Mouse (Mus musculus): ENCODE results near the gene Moap1. TPM values are rescaled to one million over a fixed set of nuclear protein-coding genes. Genes with fewer than 3 reads are reported as not detected.

Gene Moap1
- polyA plus RNA-seq, 1 experiment, result not detected

GRCm38 (mm10) chr12:102733381-102733780 lies 10.1 kb downstream of the Moap1 start:
- no peak overlapping the region for H3K4me3 ChIP-seq (replicated peaks; ENCODE audit: control insufficient read depth, low read depth, low read length)
- no peaks in the 10 kb centered on the region; the same call in 1 of the 2 replicates for H3K4me1 ChIP-seq (ENCODE audit: control insufficient read depth, insufficient read depth, low read length)
- TF ChIP-seq CTCF (IDR thresholded peaks at IDR 0.05; ENCODE audit: control insufficient read depth, insufficient read depth, low read length) (peak; percentile 83), POLR2A (IDR thresholded peaks at IDR 0.05; ENCODE audit: borderline replicate concordance, control insufficient read depth, low read depth, low read length) (no peak)
- no peak overlapping the region for H3K27ac ChIP-seq (ENCODE audit: control insufficient read depth, insufficient read depth, low read depth, low read length, poor library complexity)
- WGBS, result 10% methylated on average over 5 of the region's 5 CpGs

- 45% methylated on average over 16 of the region's 16 CpGs for WGBS
Measured at GRCm38 (mm10) chr12:102730798-102731619, 12.5 kb downstream of the Moap1 start.

GRCm38 (mm10) chr12:102729855-102730797 lies 13.3 kb downstream of the Moap1 start:
- Histone ChIP-seq H3K4me3 (replicated peaks; ENCODE audit: control insufficient read depth, low read depth, low read length) (no peak overlapping the region), H3K27ac (ENCODE audit: control insufficient read depth, insufficient read depth, low read depth, low read length, poor library complexity) (no peak overlapping the region), H3K4me1 (ENCODE audit: control insufficient read depth, insufficient read depth, low read length) (no peaks in the 10 kb centered on the region; the same call in 1 of the 2 replicates)
- TF ChIP-seq POLR2A (IDR thresholded peaks at IDR 0.05; ENCODE audit: borderline replicate concordance, control insufficient read depth, low read depth, low read length) (no peak), CTCF (IDR thresholded peaks at IDR 0.05; ENCODE audit: control insufficient read depth, insufficient read depth, low read length) (no peak)
- WGBS, result 43% methylated on average over 26 of the region's 26 CpGs

More at GRCm38 (mm10) chr12:102730798-102731619, 12.5 kb downstream of the Moap1 start:
- no peak overlapping the region for H3K4me3 ChIP-seq (replicated peaks; ENCODE audit: control insufficient read depth, low read depth, low read length)
- H3K4me1 ChIP-seq (ENCODE audit: control insufficient read depth, insufficient read depth, low read length), result no peaks in the 10 kb centered on the region; the same call in 1 of the 2 replicates
- H3K27ac ChIP-seq (ENCODE audit: control insufficient read depth, insufficient read depth, low read depth, low read length, poor library complexity), result no peak overlapping the region
- TF ChIP-seq POLR2A (IDR thresholded peaks at IDR 0.05; ENCODE audit: borderline replicate concordance, control insufficient read depth, low read depth, low read length) (no peak), CTCF (IDR thresholded peaks at IDR 0.05; ENCODE audit: control insufficient read depth, insufficient read depth, low read length) (no peak)

- TF ChIP-seq POLR2A (IDR thresholded peaks at IDR 0.05; ENCODE audit: borderline replicate concordance, control insufficient read depth, low read depth, low read length), result no peak
- no peak for TF ChIP-seq CTCF (IDR thresholded peaks at IDR 0.05; ENCODE audit: control insufficient read depth, insufficient read depth, low read length)
Measured at GRCm38 (mm10) chr12:102725761-102726175, 17.7 kb downstream of the Moap1 start.

GRCm38 (mm10) chr12:102725146-102725545 lies 18.3 kb downstream of the Moap1 start:
- TF ChIP-seq CTCF (IDR thresholded peaks at IDR 0.05; ENCODE audit: control insufficient read depth, insufficient read depth, low read length), result no peak
- TF ChIP-seq POLR2A (IDR thresholded peaks at IDR 0.05; ENCODE audit: borderline replicate concordance, control insufficient read depth, low read depth, low read length), result no peak
- Histone ChIP-seq H3K4me3 (replicated peaks; ENCODE audit: control insufficient read depth, low read depth, low read length) (no peak overlapping the region), H3K27ac (ENCODE audit: control insufficient read depth, insufficient read depth, low read depth, low read length, poor library complexity) (no peak overlapping the region), H3K4me1 (ENCODE audit: control insufficient read depth, insufficient read depth, low read length) (no peaks in the 10 kb centered on the region)
- WGBS, result 83% methylated on average over 6 of the region's 6 CpGs

More at GRCm38 (mm10) chr12:102725761-102726175, 17.7 kb downstream of the Moap1 start:
- no peak overlapping the region for H3K27ac ChIP-seq (ENCODE audit: control insufficient read depth, insufficient read depth, low read depth, low read length, poor library complexity)
- H3K4me3 ChIP-seq (replicated peaks; ENCODE audit: control insufficient read depth, low read depth, low read length), result no peak overlapping the region
- no peaks in the 10 kb centered on the region; the same call in 1 of the 2 replicates for H3K4me1 ChIP-seq (ENCODE audit: control insufficient read depth, insufficient read depth, low read length)
- WGBS, result 59% methylated on average over 7 of the region's 7 CpGs

GRCm38 (mm10) chr12:102723861-102724260 lies 19.6 kb downstream of the Moap1 start:
- no peak for TF ChIP-seq POLR2A (IDR thresholded peaks at IDR 0.05; ENCODE audit: borderline replicate concordance, control insufficient read depth, low read depth, low read length)
- TF ChIP-seq CTCF (IDR thresholded peaks at IDR 0.05; ENCODE audit: control insufficient read depth, insufficient read depth, low read length), result no peak
- H3K4me1 ChIP-seq (ENCODE audit: control insufficient read depth, insufficient read depth, low read length), result no peaks in the 10 kb centered on the region
- WGBS, result 62% methylated on average over 6 of the region's 6 CpGs
- no peak overlapping the region for H3K4me3 ChIP-seq (replicated peaks; ENCODE audit: control insufficient read depth, low read depth, low read length)
- H3K27ac ChIP-seq (ENCODE audit: control insufficient read depth, insufficient read depth, low read depth, low read length, poor library complexity), result no peak overlapping the region

GRCm38 (mm10) chr12:102722966-102723365 lies 20.5 kb downstream of the Moap1 start:
- whole genome bisulfite sequencing, result 85% methylated on average over 8 of the region's 8 CpGs
- H3K4me3 ChIP-seq (replicated peaks; ENCODE audit: control insufficient read depth, low read depth, low read length), result no peak overlapping the region
- H3K27ac ChIP-seq (ENCODE audit: control insufficient read depth, insufficient read depth, low read depth, low read length, poor library complexity), result no peak overlapping the region
- H3K4me1 ChIP-seq (ENCODE audit: control insufficient read depth, insufficient read depth, low read length), result no peaks in the 10 kb centered on the region
- TF ChIP-seq CTCF (IDR thresholded peaks at IDR 0.05; ENCODE audit: control insufficient read depth, insufficient read depth, low read length) (no peak), POLR2A (IDR thresholded peaks at IDR 0.05; ENCODE audit: borderline replicate concordance, control insufficient read depth, low read depth, low read length) (no peak)

GRCm38 (mm10) chr12:102722451-102722850 lies 21.0 kb downstream of the Moap1 start:
- Histone ChIP-seq H3K27ac (ENCODE audit: control insufficient read depth, insufficient read depth, low read depth, low read length, poor library complexity) (no peak overlapping the region), H3K4me3 (replicated peaks; ENCODE audit: control insufficient read depth, low read depth, low read length) (no peak overlapping the region), H3K4me1 (ENCODE audit: control insufficient read depth, insufficient read depth, low read length) (no peaks in the 10 kb centered on the region)
- TF ChIP-seq POLR2A (IDR thresholded peaks at IDR 0.05; ENCODE audit: borderline replicate concordance, control insufficient read depth, low read depth, low read length), result no peak
- no peak for TF ChIP-seq CTCF (IDR thresholded peaks at IDR 0.05; ENCODE audit: control insufficient read depth, insufficient read depth, low read length)
- WGBS, result 83% methylated on average over 11 of the region's 11 CpGs

Measured in bone marrow, adult 2 months (tissue).